Mouse (Mus musculus) lung, postnatal 0 days (tissue): ENCODE data around the gene Clip2. TPM values are rescaled to one million over a fixed set of nuclear protein-coding genes. Genes with fewer than 3 reads are reported as not detected.
"Not testable (repeated sequence)": the region's sequence is repeated elsewhere in the genome, so short reads cannot be mapped to it uniquely, and the experiment has no call there.

Experiments
- ATAC-seq: fragments of 200-750 bp; cut with Nextera tagmentation; 2 replicates; pipeline ENCODE4 v1.8.0; 2017; ENCODE audit warnings: moderate library complexity
- DNase-seq: peaks from one replicate; pipeline ENCODE4 v3.0.0-alpha.2; 2016; ENCODE audit warnings: low spot score
- H3K27ac ChIP-seq: fragments of 300-500 bp; sonication (generic); 2 replicates; pipeline ENCODE4 v1.5.1; 2014; ENCODE audit warnings: antibody characterized with exemption, mild to moderate bottlenecking, low read length, mixed read lengths
- H3K27me3 ChIP-seq: fragments of 300-500 bp; sonication (generic); replicated peaks from 2 replicates; pipeline ENCODE4 v1.6.1; 2014; ENCODE audit warnings: low read length, mixed read lengths; ENCODE audit not compliant: insufficient read depth
- H3K36me3 ChIP-seq: fragments of 300-500 bp; sonication (generic); 2 replicates; pipeline ENCODE4 v1.6.1; 2014; ENCODE audit warnings: low read length, mixed read lengths; ENCODE audit not compliant: insufficient read depth
- H3K4me1 ChIP-seq: fragments of 300-500 bp; sonication (generic); 2 replicates; pipeline ENCODE4 v1.6.1; 2014; ENCODE audit warnings: antibody characterized with exemption, low read depth, low read length, mixed read lengths; ENCODE audit not compliant: insufficient read depth
- H3K4me2 ChIP-seq: fragments of 300-500 bp; sonication (generic); replicated peaks from 2 replicates; pipeline ENCODE4 v1.6.1; 2014; ENCODE audit warnings: low read depth, mild to moderate bottlenecking, low read length, moderate library complexity, mixed read lengths
- H3K4me3 ChIP-seq: fragments of 300-500 bp; sonication (generic); 2 replicates; pipeline ENCODE4 v1.5.1; 2014; ENCODE audit warnings: low read depth, low read length
- H3K9ac ChIP-seq: fragments of 300-500 bp; sonication (generic); replicated peaks from 2 replicates; pipeline ENCODE4 v1.6.1; 2014; ENCODE audit warnings: low read depth, mild to moderate bottlenecking
- H3K9me3 ChIP-seq: fragments of 300-500 bp; sonication (generic); 2 replicates; pipeline ENCODE4 v1.6.1; 2016; ENCODE audit warnings: low read length, mixed read lengths
- CTCF ChIP-seq: IDR thresholded peaks from 2 replicates; pipeline ENCODE4 v1.5.1; 2016; ENCODE audit warnings: antibody characterized with exemption, mild to moderate bottlenecking
- EP300 ChIP-seq: IDR thresholded peaks from 2 replicates; pipeline ENCODE4 v1.6.1; 2016; ENCODE audit warnings: antibody characterized with exemption, mild to moderate bottlenecking, control low read depth
- WGBS: fragments of 180-500 bp; shearing (Covaris S2); extraction: QIAGEN DNeasy Blood & Tissue Kit; methylation state at CpG from one replicate; pipeline ENCODE4 v1.1.7; 2014; 5-methylcytosine and 5-hydroxymethylcytosine counted together
- polyA plus RNA-seq: library from polyadenylated mRNA; unstranded; fragments of >200 nt; fragmentation: Nextera tagmentation; extraction: Ambion mirVana; gene quantifications from 2 replicates; pipeline ENCODE4 v1.2.1, GENCODE M21; 2015

Clip2 gene
- polyA plus RNA-seq, 1 experiment from 2014 or later = 3.0 TPM

DNA sequence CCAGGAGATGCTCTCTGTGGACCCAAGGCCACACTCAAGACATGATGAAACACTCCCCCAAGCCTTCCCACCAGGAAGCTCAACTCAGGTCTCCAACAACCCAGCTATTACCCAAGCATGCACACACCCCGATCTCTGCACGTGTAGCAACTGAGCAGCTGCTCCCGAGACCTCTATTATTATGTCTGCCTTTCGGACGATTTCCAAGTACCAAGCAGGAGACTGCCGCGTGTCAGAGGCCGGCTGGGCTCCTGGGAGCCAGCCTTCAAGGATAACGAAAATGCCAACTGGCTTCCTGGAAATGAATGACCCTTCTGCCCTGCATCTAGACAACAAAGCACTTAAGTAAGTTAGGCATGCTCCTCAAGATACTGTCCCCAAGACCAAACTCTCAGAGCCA lies 97.8 kb downstream of the Clip2 start:
- DNase-seq (peak; percentile 50), ATAC-seq (no peak)
- TF ChIP-seq CTCF = no peak
- TF ChIP-seq EP300 = no peak
- WGBS = 14% methylated on average over 9 of the region's 9 CpGs
- Histone ChIP-seq H3K36me3 (no peaks in the 10 kb centered on the region; the same call in 1 of the 2 replicates), H3K9me3 (no peaks in the 10 kb centered on the region), H3K27ac (peak overlapping the region; percentile 79; the same call in 1 of the 2 replicates), H3K4me3 (no peak overlapping the region), H3K27me3 (no peaks in the 10 kb centered on the region), H3K4me1 (peaks cover 5% of the 10 kb centered on the region), H3K9ac (no peak overlapping the region), H3K4me2 (peak overlapping the region; percentile 82; the same call in 1 of the 2 replicates)

DNA sequence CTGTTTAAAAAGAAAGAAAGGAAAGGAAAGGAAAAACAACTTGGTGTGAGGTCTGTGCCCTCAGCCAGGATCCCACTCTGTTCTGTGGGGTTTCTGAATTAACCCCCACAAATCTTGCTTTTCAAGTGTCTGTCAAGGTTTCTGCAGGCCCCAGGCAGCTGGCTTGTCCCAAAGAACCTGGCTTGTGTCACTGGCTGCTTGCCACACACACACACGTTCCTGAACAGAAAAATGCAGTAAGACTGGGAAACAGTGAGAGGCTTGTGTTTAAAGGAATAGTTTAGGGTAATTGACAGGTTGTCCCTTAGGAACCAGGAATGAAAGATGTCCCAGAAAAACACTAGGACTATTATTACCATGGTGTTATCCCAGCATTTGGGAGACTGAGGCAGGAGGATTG lies 98.7 kb downstream of the Clip2 start:
- Histone ChIP-seq H3K36me3 (no peaks in the 10 kb centered on the region; the same call in 1 of the 2 replicates), H3K27me3 (no peaks in the 10 kb centered on the region), H3K9ac (no peak overlapping the region), H3K4me1 (peaks cover 5% of the 10 kb centered on the region), H3K4me2 (no peak overlapping the region), H3K4me3 (no peak overlapping the region), H3K9me3 (no peaks in the 10 kb centered on the region), H3K27ac (no peak overlapping the region)
- DNase-seq = no peak
- 27% methylated on average over 1 of the region's 1 CpGs for WGBS
- TF ChIP-seq EP300 = no peak
- TF ChIP-seq CTCF = no peak
- no peak for ATAC-seq

DNA sequence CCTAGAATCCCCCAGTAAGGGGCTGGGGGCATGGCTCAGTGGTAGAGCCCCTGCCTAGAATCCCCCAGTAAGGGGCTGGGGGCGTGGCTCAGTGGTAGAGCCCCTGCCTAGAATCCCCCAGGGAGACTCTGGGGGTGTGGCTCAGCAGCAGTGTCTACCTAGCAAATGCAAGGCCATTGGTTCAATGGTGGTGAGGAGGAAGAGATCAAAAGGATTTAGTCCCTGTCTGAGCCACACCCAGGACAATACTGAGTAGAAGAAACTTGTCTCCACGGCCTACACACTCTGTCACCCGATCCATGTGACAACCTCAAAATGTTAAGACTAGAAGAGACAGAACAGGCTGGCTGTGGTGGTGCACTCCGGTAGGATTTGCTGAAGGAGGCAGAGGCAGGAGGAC lies 105.5 kb downstream of the Clip2 start:
- not testable (repeated sequence) for H3K27ac ChIP-seq, H3K27me3 ChIP-seq, DNase-seq, H3K36me3 ChIP-seq, ATAC-seq, H3K4me3 ChIP-seq, H3K4me1 ChIP-seq, H3K9me3 ChIP-seq, H3K4me2 ChIP-seq, H3K9ac ChIP-seq
- WGBS = 88% methylated on average over 4 of the region's 4 CpGs

DNA sequence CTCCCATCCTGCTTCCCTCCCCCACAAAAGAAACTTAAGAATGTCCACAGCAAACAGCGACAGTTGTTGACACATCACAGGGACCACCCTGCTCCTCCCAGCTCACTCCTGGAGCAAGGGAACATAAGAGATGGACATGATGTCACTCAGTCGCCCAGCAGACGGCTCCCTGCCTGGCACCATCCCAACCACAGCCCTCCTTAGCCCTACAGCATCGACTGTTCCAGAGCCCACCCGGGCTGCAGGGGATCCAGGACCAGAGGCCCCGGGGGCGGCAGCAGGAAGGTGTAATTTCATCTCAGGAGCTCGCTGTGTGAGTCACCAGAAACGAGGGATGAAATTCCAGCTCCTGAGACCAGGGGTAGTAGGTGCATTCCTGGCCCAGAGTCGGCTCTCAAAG lies 106.3 kb downstream of the Clip2 start:
- H3K4me2 ChIP-seq = no peak overlapping the region
- ATAC-seq = peak; percentile 79

DNA sequence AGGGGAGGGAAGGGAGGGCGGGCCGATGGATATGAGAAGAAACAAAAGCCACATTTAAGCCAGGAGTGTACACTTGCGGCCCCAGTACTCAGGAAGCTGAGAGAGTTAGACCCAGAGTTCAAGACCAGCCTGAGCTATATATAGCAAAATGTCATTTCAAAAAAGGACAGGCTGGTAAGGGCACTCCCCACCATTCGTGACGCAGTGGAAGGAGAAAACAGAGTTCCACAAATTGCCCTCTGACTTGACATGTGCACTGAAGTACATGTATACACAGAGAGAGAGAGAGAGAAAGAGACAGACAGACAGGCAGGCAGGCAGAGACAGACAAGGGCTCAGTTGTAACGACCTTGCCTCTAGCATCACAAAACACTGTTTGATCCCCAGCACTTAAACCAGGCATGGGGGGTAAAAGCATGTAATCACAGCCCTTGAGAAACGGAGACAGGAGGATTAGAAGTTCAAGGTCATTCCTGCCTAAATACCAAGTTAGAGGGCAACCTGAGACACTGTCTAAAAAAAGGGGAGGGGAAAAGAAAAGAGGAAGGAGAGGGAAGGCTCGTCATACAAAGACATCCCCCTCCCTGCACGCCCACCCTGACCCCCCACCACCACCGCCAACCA lies 106.9 kb downstream of the Clip2 start:
- TF ChIP-seq EP300 (no peak), CTCF (no peak)
- H3K4me2 ChIP-seq = no peak overlapping the region
- H3K4me1 ChIP-seq = peaks cover 9% of the 10 kb centered on the region
- ATAC-seq (peak; percentile 27; the same call in 1 of the 2 replicates), DNase-seq (peak; percentile 34)
- no peak overlapping the region for H3K9ac ChIP-seq
- no peak overlapping the region for H3K4me3 ChIP-seq
- WGBS = 16% methylated on average over 10 of the region's 10 CpGs
- H3K9me3 ChIP-seq = no peaks in the 10 kb centered on the region
- H3K27ac ChIP-seq = 0 out of 2 replicates have a peak overlapping the region, but pooled peaks have one; percentile 14
- no peaks in the 10 kb centered on the region for H3K36me3 ChIP-seq
- H3K27me3 ChIP-seq = no peaks in the 10 kb centered on the region

More for the DNA sequence above, 106.3 kb downstream of the Clip2 start:
- H3K4me3 ChIP-seq = no peak overlapping the region
- WGBS = 9% methylated on average over 10 of the region's 10 CpGs
- H3K9me3 ChIP-seq = no peaks in the 10 kb centered on the region
- H3K4me1 ChIP-seq = peaks cover 5% of the 10 kb centered on the region
- H3K27me3 ChIP-seq = no peaks in the 10 kb centered on the region
- H3K9ac ChIP-seq = no peak overlapping the region
- H3K36me3 ChIP-seq = no peaks in the 10 kb centered on the region
- 0 out of 2 replicates have a peak, but pooled peaks have one; percentile 14 for TF ChIP-seq EP300
- no peak for TF ChIP-seq CTCF
- DNase-seq = peak; percentile 59
- 0 out of 2 replicates have a peak overlapping the region, but pooled peaks have one; percentile 14 for H3K27ac ChIP-seq

DNA sequence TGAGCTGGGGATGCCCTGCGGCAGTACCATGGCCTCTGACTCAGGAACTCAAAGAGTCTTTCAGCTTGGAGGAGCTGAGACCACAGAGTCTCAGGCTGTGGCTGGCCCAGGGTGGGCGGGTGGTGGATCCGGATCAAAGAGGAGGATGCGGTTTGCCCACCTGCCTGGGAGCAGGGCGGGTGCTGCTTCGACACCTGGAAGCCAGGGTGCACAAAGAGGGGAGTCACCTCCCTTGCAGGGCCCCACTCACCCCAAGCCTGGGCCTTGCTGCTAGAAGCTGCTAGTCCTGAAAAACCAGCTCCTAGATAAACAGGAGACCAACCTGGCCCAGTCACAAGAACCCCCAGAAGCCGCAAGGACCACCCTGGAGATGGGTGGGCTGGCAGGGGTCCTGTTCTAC lies 107.8 kb downstream of the Clip2 start:
- H3K27me3 ChIP-seq = no peaks in the 10 kb centered on the region
- H3K27ac ChIP-seq = peak overlapping the region; percentile 14; the same call in 1 of the 2 replicates
- H3K9ac ChIP-seq = no peak overlapping the region
- no peak for ATAC-seq
- peaks cover 10% of the 10 kb centered on the region for H3K4me1 ChIP-seq
- no peaks in the 10 kb centered on the region for H3K9me3 ChIP-seq
- H3K4me3 ChIP-seq = no peak overlapping the region
- no peak overlapping the region for H3K4me2 ChIP-seq
- WGBS = 68% methylated on average over 7 of the region's 7 CpGs
- DNase-seq = peak; percentile 33
- H3K36me3 ChIP-seq = no peaks in the 10 kb centered on the region
- no peak for TF ChIP-seq EP300
